Comparison of ENCODE assay signal across 17 mouse cellular contexts in genomic region chr4:85208531-85208930, GRCm38 (mm10). TPM values are rescaled to one million over a fixed set of nuclear protein-coding genes. Genes with fewer than 3 reads are reported as not detected.
"Had no signal": no experiment of that assay in that cellular context is flagged by ENCODE, and none has a peak within 500 bp of the region (broad histone marks: within the 10 kb centered on the region; RNA-seq: fewer than 3 reads in every experiment).

No protein-coding gene starts in this region.

- H3K36me3 ChIP-seq: limb, embryonic 12.5 days; liver, embryonic 13.5 days; lung, embryonic 15.5 days; midbrain, embryonic 15.5 days; neural tube, embryonic 12.5 days; stomach, embryonic 15.5 days had no signal

- H3K27ac ChIP-seq: limb, embryonic 12.5 days; liver, embryonic 13.5 days; lung, embryonic 15.5 days; macrophage; midbrain, embryonic 15.5 days; neural tube, embryonic 12.5 days; stomach, embryonic 15.5 days had no signal

- H3K9me3 ChIP-seq: limb, embryonic 12.5 days; liver, embryonic 13.5 days; lung, embryonic 15.5 days; midbrain, embryonic 15.5 days; neural tube, embryonic 12.5 days; stomach, embryonic 15.5 days had no signal

- H3K4me1 ChIP-seq: liver, embryonic 13.5 days had no signal

- H3K4me3 ChIP-seq: limb, embryonic 12.5 days; liver, embryonic 13.5 days; lung, embryonic 15.5 days; megakaryocyte, embryonic 14.5 days; midbrain, embryonic 15.5 days; neural tube, embryonic 12.5 days; stomach, embryonic 15.5 days had no signal

- DNase-seq: kidney, postnatal 25 days; layer of hippocampus, adult 9-11 months; liver; liver, embryonic 13.5 days; liver, postnatal 0 days; lung, postnatal 14 days; thymus, postnatal 4 days had no signal

- H3K4me2 ChIP-seq: limb, embryonic 12.5 days; liver, embryonic 13.5 days; lung, embryonic 15.5 days; midbrain, embryonic 11.5 days; midbrain, embryonic 15.5 days; neural tube, embryonic 12.5 days; stomach, embryonic 15.5 days had no signal

- H3K9ac ChIP-seq: limb, embryonic 12.5 days; liver, embryonic 13.5 days; liver, postnatal 0 days; lung, embryonic 15.5 days; midbrain, embryonic 15.5 days; neural tube, embryonic 12.5 days; stomach, embryonic 15.5 days had no signal

- ATAC-seq: liver, postnatal 0 days; midbrain, embryonic 15.5 days had no signal

RNA-seq across cellular contexts. Expression of gene Sh3gl2, which starts 3.6 kb away (rescaled TPM):
- total RNA-seq: monocyte, adult 5-6 weeks; neutrophil, adult 5-6 weeks had no signal
- polyA plus RNA-seq: liver, postnatal 0 days; macrophage had no signal
